Mouse (Mus musculus) hindbrain, embryonic 16.5 days (tissue): Measurements from ENCODE around the gene Tmcc2. TPM values are rescaled to one million over a fixed set of nuclear protein-coding genes. Genes with fewer than 3 reads are reported as not detected.

Source experiments
- ATAC-seq: fragments of 200-750 bp; cut with Nextera tagmentation; 2 replicates; pipeline ENCODE4 v1.8.0; 2017; ENCODE audit warnings: moderate TSS enrichment, moderate library complexity
- H3K27ac ChIP-seq: fragments of 300-500 bp; sonication (generic); 2 replicates; pipeline ENCODE4 v1.5.1; 2014; ENCODE audit warnings: low read depth, mild to moderate bottlenecking, control low read depth, low read length, moderate library complexity
- H3K27me3 ChIP-seq: fragments of 300-500 bp; sonication (generic); replicated peaks from 2 replicates; pipeline ENCODE4 v1.6.1; 2014; ENCODE audit warnings: low read length; ENCODE audit not compliant: control insufficient read depth, insufficient read depth
- H3K36me3 ChIP-seq: fragments of 300-500 bp; sonication (generic); 2 replicates; pipeline ENCODE4 v1.6.1; 2014; ENCODE audit warnings: mild to moderate bottlenecking, low read length, moderate library complexity, mixed read lengths; ENCODE audit not compliant: control insufficient read depth, insufficient read depth
- H3K4me1 ChIP-seq: fragments of 300-500 bp; sonication (generic); 2 replicates; pipeline ENCODE4 v1.6.1; 2014; ENCODE audit warnings: low read depth, low read length; ENCODE audit not compliant: control insufficient read depth, insufficient read depth
- H3K4me2 ChIP-seq: fragments of 300-500 bp; sonication (generic); 2 replicates; pipeline ENCODE4 v1.6.1; 2014; ENCODE audit warnings: mild to moderate bottlenecking, low read length, control low read depth, moderate library complexity
- H3K4me3 ChIP-seq: fragments of 300-500 bp; sonication (generic); 2 replicates; pipeline ENCODE4 v1.5.1; 2014; ENCODE audit warnings: mild to moderate bottlenecking, low read length, control low read depth, moderate library complexity
- H3K9ac ChIP-seq: fragments of 300-500 bp; sonication (generic); 2 replicates; pipeline ENCODE4 v1.6.1; 2014; ENCODE audit warnings: low read depth, mild to moderate bottlenecking, control low read depth, low read length, moderate library complexity
- H3K9me3 ChIP-seq: fragments of 300-500 bp; sonication (generic); 2 replicates; pipeline ENCODE4 v1.6.1; 2014; ENCODE audit warnings: mild to moderate bottlenecking, low read length, moderate library complexity; ENCODE audit not compliant: control insufficient read depth
- WGBS: fragments of 180-500 bp; shearing (Covaris S2); extraction: QIAGEN DNeasy Blood & Tissue Kit; methylation state at CpG from one replicate; pipeline ENCODE4 v1.1.7; 2014; 5-methylcytosine and 5-hydroxymethylcytosine counted together
- polyA plus RNA-seq: library from polyadenylated mRNA; unstranded; fragments of >200 nt; fragmentation: Nextera tagmentation; extraction: Ambion mirVana; gene quantifications from 2 replicates; pipeline ENCODE4 v1.2.1, GENCODE M21; 2015

Gene Tmcc2
- polyA plus RNA-seq, 1 experiment from 2014 or later, result 26.6 TPM

- peaks cover 12% of the 10 kb centered on the region for H3K4me1 ChIP-seq
- H3K36me3 ChIP-seq, result no peaks in the 10 kb centered on the region
- H3K27ac ChIP-seq, result no peak overlapping the region
- 95% methylated on average over 5 of the region's 5 CpGs for WGBS
- no peaks in the 10 kb centered on the region for H3K27me3 ChIP-seq
- no peak overlapping the region for H3K9ac ChIP-seq
- no peak overlapping the region for H3K4me2 ChIP-seq
- no peaks in the 10 kb centered on the region for H3K9me3 ChIP-seq
- H3K4me3 ChIP-seq, result no peak overlapping the region
- no peak for ATAC-seq
These were observed 32.0 kb upstream of the Tmcc2 start for GRCm38 (mm10) chr1:132422912-132423696.

- no peaks in the 10 kb centered on the region for H3K27me3 ChIP-seq
- H3K9ac ChIP-seq, result no peak overlapping the region
- H3K4me3 ChIP-seq, result no peak overlapping the region
- no peak overlapping the region for H3K27ac ChIP-seq
- H3K36me3 ChIP-seq, result no peaks in the 10 kb centered on the region
- no peaks in the 10 kb centered on the region for H3K9me3 ChIP-seq
- 89% methylated on average over 7 of the region's 7 CpGs for WGBS
- ATAC-seq, result no peak
- H3K4me1 ChIP-seq, result peaks cover 12% of the 10 kb centered on the region
- no peak overlapping the region for H3K4me2 ChIP-seq
These were observed 29.6 kb upstream of the Tmcc2 start for GRCm38 (mm10) chr1:132420662-132421061.

- Histone ChIP-seq H3K36me3 (no peaks in the 10 kb centered on the region), H3K4me2 (no peak overlapping the region), H3K4me1 (peaks cover 12% of the 10 kb centered on the region), H3K9ac (no peak overlapping the region), H3K27ac (no peak overlapping the region), H3K9me3 (no peaks in the 10 kb centered on the region), H3K4me3 (no peak overlapping the region), H3K27me3 (no peaks in the 10 kb centered on the region)
- WGBS, result 81% methylated on average over 2 of the region's 2 CpGs
- no peak for ATAC-seq
These were observed 29.1 kb upstream of the Tmcc2 start for GRCm38 (mm10) chr1:132420206-132420605.

- H3K27ac ChIP-seq, result peak within 1 kb of the TSS; percentile 82
- H3K4me1 ChIP-seq, result peaks cover 12% of the 10 kb centered on the region
- H3K4me3 ChIP-seq, result peak within 1 kb of the TSS; percentile 57
- ATAC-seq, result peak; percentile 99
- H3K36me3 ChIP-seq, result no peaks in the 10 kb centered on the region
- no peaks in the 10 kb centered on the region for H3K27me3 ChIP-seq
- H3K9ac ChIP-seq, result peak within 1 kb of the TSS; percentile 78
- under 1% methylated on average over 79 of the region's 85 CpGs for WGBS
- peak within 1 kb of the TSS; percentile 64 for H3K4me2 ChIP-seq
- H3K9me3 ChIP-seq, result no peaks in the 10 kb centered on the region
These were observed 26.5 kb upstream of the Tmcc2 start, which contains the start of gene Dstyk for GRCm38 (mm10) chr1:132417319-132418251. Gene Dstyk, plus strand, starts transcription at chr1:132417555.

- peaks cover 12% of the 10 kb centered on the region for H3K4me1 ChIP-seq
- H3K27me3 ChIP-seq, result no peaks in the 10 kb centered on the region
- peak overlapping the region; percentile 82 for H3K27ac ChIP-seq
- H3K4me3 ChIP-seq, result peak overlapping the region; percentile 57
- WGBS, result 19% methylated on average over 6 of the region's 6 CpGs
- H3K36me3 ChIP-seq, result no peaks in the 10 kb centered on the region
- H3K9me3 ChIP-seq, result no peaks in the 10 kb centered on the region
- no peak for ATAC-seq
- peak overlapping the region; percentile 78 for H3K9ac ChIP-seq
- peak overlapping the region; percentile 64 for H3K4me2 ChIP-seq
These were observed 25.8 kb upstream of the Tmcc2 start for GRCm38 (mm10) chr1:132416943-132417290.

- Histone ChIP-seq H3K36me3 (no peaks in the 10 kb centered on the region), H3K9ac (no peak overlapping the region), H3K4me2 (no peak overlapping the region; the same call in 1 of the 2 replicates), H3K4me3 (no peak overlapping the region), H3K9me3 (no peaks in the 10 kb centered on the region), H3K4me1 (peaks cover 12% of the 10 kb centered on the region), H3K27me3 (no peaks in the 10 kb centered on the region), H3K27ac (no peak overlapping the region)
- ATAC-seq, result no peak
- 76% methylated on average over 8 of the region's 8 CpGs for WGBS
These were observed 25.3 kb upstream of the Tmcc2 start for GRCm38 (mm10) chr1:132416244-132416942.

- no peaks in the 10 kb centered on the region for H3K27me3 ChIP-seq
- no peaks in the 10 kb centered on the region for H3K36me3 ChIP-seq
- 86% methylated on average over 3 of the region's 3 CpGs for WGBS
- no peaks in the 10 kb centered on the region for H3K4me1 ChIP-seq
- no peak overlapping the region for H3K27ac ChIP-seq
- no peak overlapping the region for H3K4me3 ChIP-seq
- no peak overlapping the region for H3K9ac ChIP-seq
- no peaks in the 10 kb centered on the region for H3K9me3 ChIP-seq
- H3K4me2 ChIP-seq, result no peak overlapping the region
- ATAC-seq, result no peak
These were observed 19.6 kb upstream of the Tmcc2 start for GRCm38 (mm10) chr1:132410657-132411056.

- Histone ChIP-seq H3K27me3 (no peaks in the 10 kb centered on the region), H3K4me3 (no peak overlapping the region), H3K4me1 (no peaks in the 10 kb centered on the region), H3K9me3 (no peaks in the 10 kb centered on the region), H3K9ac (no peak overlapping the region), H3K27ac (no peak overlapping the region), H3K36me3 (no peaks in the 10 kb centered on the region), H3K4me2 (no peak overlapping the region)
- no peak for ATAC-seq
- 94% methylated on average over 1 of the region's 1 CpGs for WGBS
These were observed 10.8 kb upstream of the Tmcc2 start for GRCm38 (mm10) chr1:132401843-132402242.
